Comparison of ENCODE assay signal across 8 mouse cellular contexts in genomic region chr6:37439676-37440490, GRCm38 (mm10). TPM values are rescaled to one million over a fixed set of nuclear protein-coding genes. Genes with fewer than 3 reads are reported as not detected.
DNase-seq lines count a peak whose midpoint lies in the region; ATAC-seq and TF ChIP-seq lines count a peak whose summit lies in the region.

No protein-coding gene starts in this region.

- no peak for DNase-seq in layer of hippocampus, adult 2 months (ENCODE audit: low spot score in 2 of 2)
- DNase-seq in layer of hippocampus, postnatal 25 days (ENCODE audit: extremely low spot score in 1 of 2, low spot score in 1 of 2) = no peak
- DNase-seq in kidney, adult 9 months = peak; percentile 46
- peak; percentile 88 for DNase-seq in midbrain, embryonic 11.5 days (ENCODE audit: low spot score, missing footprints)
- DNase-seq in cerebellum, adult 9-10 months = no peak
- no peak for DNase-seq in right cerebral cortex, adult 18-20 months
- DNase-seq in thymus, postnatal 10 days (ENCODE audit: low spot score in 2 of 2) = no peak

- H3K9ac ChIP-seq in embryonic facial prominence, embryonic 15.5 days = peak overlapping the region; percentile 85
- no peak overlapping the region for H3K9ac ChIP-seq in midbrain, embryonic 11.5 days (ENCODE audit: low read length)

- no peaks in the 10 kb centered on the region for H3K9me3 ChIP-seq in embryonic facial prominence, embryonic 15.5 days (replicated peaks)
- H3K9me3 ChIP-seq in midbrain, embryonic 11.5 days (ENCODE audit: control insufficient read depth, low read length) = no peaks in the 10 kb centered on the region

- no peak for TF ChIP-seq CTCF in layer of hippocampus, adult 2 months (conservative IDR thresholded peaks at IDR 0.05)

- no peak for ATAC-seq in embryonic facial prominence, embryonic 15.5 days (ENCODE audit: insufficient number of reproducible peaks, low FRiP score, low TSS enrichment, low read depth)
- ATAC-seq in midbrain, embryonic 11.5 days (ENCODE audit: low FRiP score) = no peak

- H3K27me3 ChIP-seq in embryonic facial prominence, embryonic 15.5 days = no peaks in the 10 kb centered on the region
- no peaks in the 10 kb centered on the region for H3K27me3 ChIP-seq in midbrain, embryonic 11.5 days (ENCODE audit: control insufficient read depth, insufficient read depth, low read length)

- H3K4me2 ChIP-seq in embryonic facial prominence, embryonic 15.5 days (replicated peaks) = peak overlapping the region; percentile 66
- H3K4me2 ChIP-seq in midbrain, embryonic 11.5 days = peak overlapping the region; percentile 75; the same call in 1 of the 2 replicates

- peaks cover 11% of the 10 kb centered on the region; the same call in 1 of the 2 replicates for H3K36me3 ChIP-seq in embryonic facial prominence, embryonic 15.5 days
- H3K36me3 ChIP-seq in midbrain, embryonic 11.5 days (ENCODE audit: control insufficient read depth, insufficient read depth, low read length) = no peaks in the 10 kb centered on the region

- WGBS in embryonic facial prominence, embryonic 15.5 days = 23% methylated on average over 13 of the region's 13 CpGs
- WGBS in midbrain, embryonic 11.5 days = 66% methylated on average over 13 of the region's 13 CpGs

- peak overlapping the region; percentile 80 for H3K27ac ChIP-seq in layer of hippocampus, adult 2 months
- H3K27ac ChIP-seq in embryonic facial prominence, embryonic 15.5 days (replicated peaks) = peak overlapping the region; percentile 95
- no peak overlapping the region for H3K27ac ChIP-seq in midbrain, embryonic 11.5 days (ENCODE audit: low read depth, low read length)

- H3K4me3 ChIP-seq in layer of hippocampus, adult 2 months = peak overlapping the region; percentile 78
- H3K4me3 ChIP-seq in embryonic facial prominence, embryonic 15.5 days (replicated peaks) = peak overlapping the region; percentile 88
- no peak overlapping the region for H3K4me3 ChIP-seq in midbrain, embryonic 11.5 days (ENCODE audit: low read depth, low read length)

- H3K4me1 ChIP-seq in embryonic facial prominence, embryonic 15.5 days = peaks cover 40% of the 10 kb centered on the region
- peaks cover 6% of the 10 kb centered on the region; the same call in 1 of the 2 replicates for H3K4me1 ChIP-seq in midbrain, embryonic 11.5 days (ENCODE audit: control insufficient read depth, insufficient read depth, low read length)

RNA-seq across cellular contexts. Expression of gene Creb3l2, which starts 2.1 kb away (rescaled TPM):
- total RNA-seq in layer of hippocampus, adult 2 months (2021) = 1 to 10 TPM; 8.3 to 9.8 TPM
- 10 to 100 TPM in 1 of 2 experiments, 1 to 10 TPM in 1; 8.8 to 10.3 TPM for total RNA-seq in layer of hippocampus, postnatal 25 days (2021)
- polyA plus RNA-seq in embryonic facial prominence, embryonic 15.5 days (2015; fragmentation: Nextera tagmentation; extraction: Ambion mirVana) = 27.3 and 28.1 TPM in 2 replicates
- polyA plus RNA-seq in midbrain, embryonic 11.5 days (2014; fragmentation: Nextera tagmentation; extraction: Ambion mirVana) = 4.9 and 5.5 TPM in 2 replicates

Comparison
In these comparisons a context has a peak if more than half of its experiments do, and no peak if none do; other contexts are left out.
1. DNase-seq: peak in kidney, adult 9 months (single experiment) and midbrain, embryonic 11.5 days (single experiment); none in layer of hippocampus, adult 2 months (0 of 2), layer of hippocampus, postnatal 25 days (0 of 2), cerebellum, adult 9-10 months (single experiment), right cerebral cortex, adult 18-20 months (single experiment) and thymus, postnatal 10 days (0 of 2).